Mouse (Mus musculus) ES-Bruce4 (cell line): Measurements from ENCODE around the gene Defb22. TPM values are rescaled to one million over a fixed set of nuclear protein-coding genes. Genes with fewer than 3 reads are reported as not detected.
A peak's percentile ranks its signal among the peaks of the same experiment; 100 is the strongest.

Source experiments
- H3K27ac ChIP-seq: 2 replicates; pipeline ENCODE4 v1.5.1; 2012; ENCODE audit warnings: low read length, inconsistent platforms; ENCODE audit not compliant: insufficient read depth
- H3K27me3 ChIP-seq: 2 replicates; pipeline ENCODE4 v1.6.1; 2012; ENCODE audit warnings: mild to moderate bottlenecking, low read length, inconsistent platforms; ENCODE audit not compliant: control insufficient read depth, poor library complexity, insufficient read depth, severe bottlenecking
- H3K36me3 ChIP-seq: 2 replicates; pipeline ENCODE4 v1.6.1; 2012; ENCODE audit warnings: inconsistent platforms, mild to moderate bottlenecking, low read length, moderate library complexity; ENCODE audit not compliant: control insufficient read depth, poor library complexity, insufficient read depth, severe bottlenecking
- H3K4me1 ChIP-seq: one replicate; pipeline ENCODE4 v1.8.1; 2011; ENCODE audit warnings: low read length; ENCODE audit not compliant: control insufficient read depth, insufficient read depth
- H3K4me3 ChIP-seq: 2 replicates; pipeline ENCODE4 v1.5.1; 2011; ENCODE audit warnings: low read depth, mild to moderate bottlenecking, low read length
- H3K9ac ChIP-seq: 2 replicates; pipeline ENCODE4 v1.6.1; 2012; ENCODE audit warnings: low read depth, mild to moderate bottlenecking, inconsistent platforms; ENCODE audit not compliant: poor library complexity, severe bottlenecking
- H3K9me3 ChIP-seq: replicated peaks from 2 replicates; pipeline ENCODE4 v1.6.1; 2012; ENCODE audit warnings: mild to moderate bottlenecking, low read length, inconsistent platforms; ENCODE audit not compliant: control insufficient read depth, poor library complexity, insufficient read depth, severe bottlenecking
- CTCF ChIP-seq: IDR thresholded peaks from one replicate; pipeline ENCODE4 v1.8.1; 2011; ENCODE audit warnings: low read depth, low read length
- EP300 ChIP-seq: IDR thresholded peaks from 2 replicates; pipeline ENCODE4 v1.6.1; 2011; ENCODE audit warnings: low read depth, low read length; ENCODE audit not compliant: insufficient read depth
- POLR2A ChIP-seq: IDR thresholded peaks from one replicate; pipeline ENCODE4 v1.8.1; 2011; ENCODE audit warnings: low read length; ENCODE audit not compliant: insufficient read depth
- polyA plus RNA-seq: library from polyadenylated mRNA; stranded (reverse); fragments of >200 nt; gene quantifications from 2 replicates; pipeline ENCODE4 v1.2.4, GENCODE M21; 2011; ENCODE audit warnings: low read depth; ENCODE audit not compliant: missing spikeins, insufficient read depth, insufficient read length

The Defb22 gene
- polyA plus RNA-seq, 1 experiment: not detected

- H3K4me1 ChIP-seq: no peaks in the 10 kb centered on the region
- H3K9me3 ChIP-seq: no peaks in the 10 kb centered on the region
- H3K36me3 ChIP-seq: no peaks in the 10 kb centered on the region
- H3K4me3 ChIP-seq: no peak overlapping the region
- no peak overlapping the region for H3K27ac ChIP-seq
- H3K9ac ChIP-seq: no peak overlapping the region
- TF ChIP-seq CTCF (no peak), POLR2A (no peak), EP300 (no peak)
- no peaks in the 10 kb centered on the region for H3K27me3 ChIP-seq
Observed at GRCm38 (mm10) chr2:152500204-152500862, 10.4 kb upstream of the Defb22 start.

- H3K27me3 ChIP-seq: no peaks in the 10 kb centered on the region
- no peak overlapping the region for H3K4me3 ChIP-seq
- no peaks in the 10 kb centered on the region for H3K36me3 ChIP-seq
- no peak overlapping the region for H3K9ac ChIP-seq
- H3K9me3 ChIP-seq: no peaks in the 10 kb centered on the region
- no peak overlapping the region for H3K27ac ChIP-seq
- H3K4me1 ChIP-seq: no peaks in the 10 kb centered on the region
- TF ChIP-seq CTCF (no peak), EP300 (no peak), POLR2A (no peak)
Observed at GRCm38 (mm10) chr2:152498020-152498419, 8.1 kb upstream of the Defb22 start.

- Histone ChIP-seq H3K4me3 (no peak overlapping the region), H3K27me3 (no peaks in the 10 kb centered on the region), H3K4me1 (no peaks in the 10 kb centered on the region), H3K9ac (no peak overlapping the region), H3K36me3 (no peaks in the 10 kb centered on the region), H3K9me3 (no peaks in the 10 kb centered on the region), H3K27ac (no peak overlapping the region)
- TF ChIP-seq EP300 (no peak), CTCF (peak; percentile 36)
Observed at GRCm38 (mm10) chr2:152493151-152493550, 3.2 kb upstream of the Defb22 start.

DNA sequence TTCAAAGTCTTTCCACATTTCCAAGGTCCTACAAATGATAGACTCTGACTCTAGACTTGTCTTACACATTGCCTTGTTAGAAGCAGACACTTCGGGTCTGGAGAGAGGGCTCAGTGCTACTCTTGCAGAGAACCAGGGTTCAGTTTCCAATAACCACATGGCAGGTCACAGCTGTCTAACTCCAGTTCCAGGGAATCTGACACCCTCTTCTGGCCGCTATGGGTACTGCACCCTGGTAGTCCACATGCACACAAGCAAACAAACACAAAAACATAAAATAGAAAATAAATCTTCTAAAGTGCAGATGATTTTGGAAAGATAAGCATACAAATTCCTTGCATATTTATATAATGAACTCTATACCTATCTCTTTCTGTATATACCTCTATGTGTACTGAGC, 2.9 kb downstream of the Defb22 start:
- no peaks in the 10 kb centered on the region for H3K36me3 ChIP-seq
- no peaks in the 10 kb centered on the region for H3K4me1 ChIP-seq
- H3K9ac ChIP-seq: no peak overlapping the region
- no peak overlapping the region for H3K27ac ChIP-seq
- TF ChIP-seq CTCF (peak; percentile 24), EP300 (no peak)
- no peak overlapping the region for H3K4me3 ChIP-seq
- H3K27me3 ChIP-seq: no peaks in the 10 kb centered on the region
- no peaks in the 10 kb centered on the region for H3K9me3 ChIP-seq

DNA sequence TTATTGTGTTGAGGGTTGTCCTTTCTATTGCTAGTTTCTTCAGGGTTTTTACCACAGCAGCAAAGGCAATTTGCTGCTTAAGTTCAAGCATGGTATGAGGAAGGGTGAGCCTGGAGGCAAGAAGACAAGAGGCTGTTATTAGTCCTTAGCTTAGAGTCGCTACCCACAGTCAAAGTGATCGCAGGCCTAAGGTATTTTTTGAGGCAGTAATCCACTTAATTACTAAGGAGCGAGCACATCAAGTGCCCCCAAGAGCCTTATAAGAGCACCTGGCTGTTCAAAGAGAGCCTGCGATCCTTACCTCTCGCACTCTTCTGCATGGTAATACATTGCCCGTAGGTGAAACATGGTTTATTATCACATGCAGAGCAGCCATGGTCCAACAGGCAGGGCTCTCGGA, 8.2 kb downstream of the Defb22 start:
- Histone ChIP-seq H3K27ac (no peak overlapping the region), H3K36me3 (no peaks in the 10 kb centered on the region), H3K9me3 (no peaks in the 10 kb centered on the region), H3K27me3 (no peaks in the 10 kb centered on the region), H3K4me1 (no peaks in the 10 kb centered on the region), H3K4me3 (no peak overlapping the region), H3K9ac (no peak overlapping the region)
- TF ChIP-seq EP300 (no peak), CTCF (no peak), POLR2A (no peak)

DNA sequence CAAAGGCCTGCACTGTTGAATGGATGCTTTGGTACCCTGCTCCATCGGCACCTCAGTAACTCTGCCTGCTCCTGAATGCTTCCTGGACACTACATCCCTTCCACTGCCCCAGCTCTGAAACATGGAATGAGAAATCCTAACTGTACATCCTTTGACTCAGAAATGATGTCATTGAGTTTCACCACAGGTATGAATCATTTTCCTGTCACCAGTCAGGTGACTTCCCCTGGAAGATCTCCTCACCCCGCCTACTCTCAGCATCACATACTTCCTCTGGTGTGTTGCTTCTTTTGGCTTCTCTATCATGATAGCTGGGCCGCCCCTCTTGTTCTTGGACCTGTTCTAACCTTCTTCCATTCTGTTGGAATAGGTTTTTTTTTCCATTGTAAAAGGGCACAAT, 9.1 kb downstream of the Defb22 start:
- TF ChIP-seq EP300: no peak
- no peak for TF ChIP-seq POLR2A
- no peaks in the 10 kb centered on the region for H3K9me3 ChIP-seq
- no peak overlapping the region for H3K4me3 ChIP-seq
- H3K27me3 ChIP-seq: no peaks in the 10 kb centered on the region
- no peak overlapping the region for H3K9ac ChIP-seq
- H3K4me1 ChIP-seq: no peaks in the 10 kb centered on the region
- H3K27ac ChIP-seq: no peak overlapping the region
- no peaks in the 10 kb centered on the region for H3K36me3 ChIP-seq
